Mouse (Mus musculus) limb, embryonic 14.5 days (tissue): ENCODE measurements around the gene Gm10188. TPM values are rescaled to one million over a fixed set of nuclear protein-coding genes. Genes with fewer than 3 reads are reported as not detected.
A peak's percentile ranks its signal among the peaks of the same experiment; 100 is the strongest.

Experiments used
- ATAC-seq: fragments of 200-750 bp; cut with Nextera tagmentation; 2 replicates; pipeline ENCODE4 v1.8.0; 2017; ENCODE audit warnings: low read depth, moderate number of reproducible peaks, moderate TSS enrichment; ENCODE audit not compliant: low FRiP score
- DNase-seq: peaks from one replicate; pipeline ENCODE4 v3.0.0-alpha.2; 2015; ENCODE audit warnings: low spot score
- H3K27ac ChIP-seq: fragments of 300-500 bp; sonication (generic); replicated peaks from 2 replicates; pipeline ENCODE4 v1.5.1; 2014; ENCODE audit warnings: low read depth, mild to moderate bottlenecking, low read length, moderate library complexity, mixed read lengths
- H3K27me3 ChIP-seq: fragments of 300-500 bp; sonication (generic); 2 replicates; pipeline ENCODE4 v1.6.1; 2014; ENCODE audit warnings: low read length, mixed read lengths; ENCODE audit not compliant: control insufficient read depth, insufficient read depth
- H3K36me3 ChIP-seq: fragments of 300-500 bp; sonication (generic); 2 replicates; pipeline ENCODE4 v1.6.1; 2014; ENCODE audit warnings: mild to moderate bottlenecking, low read length, moderate library complexity, mixed read lengths; ENCODE audit not compliant: control insufficient read depth, insufficient read depth
- H3K4me1 ChIP-seq: fragments of 300-500 bp; sonication (generic); 2 replicates; pipeline ENCODE4 v1.6.1; 2014; ENCODE audit warnings: antibody characterized with exemption, low read length, mixed read lengths; ENCODE audit not compliant: control insufficient read depth, insufficient read depth
- H3K4me2 ChIP-seq: fragments of 300-500 bp; sonication (generic); replicated peaks from 2 replicates; pipeline ENCODE4 v1.6.1; 2014; ENCODE audit warnings: low read depth, mild to moderate bottlenecking, low read length, moderate library complexity; ENCODE audit not compliant: severe bottlenecking
- H3K4me3 ChIP-seq: fragments of 300-500 bp; sonication (generic); replicated peaks from 2 replicates; pipeline ENCODE4 v1.5.1; 2014; ENCODE audit warnings: low read length
- H3K9ac ChIP-seq: fragments of 300-500 bp; sonication (generic); 2 replicates; pipeline ENCODE4 v1.6.1; 2014; ENCODE audit warnings: mild to moderate bottlenecking, low read depth, low read length, moderate library complexity; ENCODE audit not compliant: severe bottlenecking
- H3K9me3 ChIP-seq: fragments of 300-500 bp; sonication (generic); 2 replicates; pipeline ENCODE4 v1.6.1; 2016; ENCODE audit warnings: low read length; ENCODE audit not compliant: control insufficient read depth
- POLR2A ChIP-seq: fragments of 200-500 bp; IDR thresholded peaks from 2 replicates; pipeline ENCODE4 v1.8.0; 2012; ENCODE audit warnings: inconsistent platforms, mild to moderate bottlenecking, moderate library complexity, borderline replicate concordance; ENCODE audit not compliant: insufficient read depth, insufficient read length; ENCODE audit errors: extremely low read depth
- WGBS: fragments of 180-500 bp; shearing (Covaris S2); extraction: QIAGEN DNeasy Blood & Tissue Kit; methylation state at CpG from one replicate; pipeline ENCODE4 v1.1.7; 2014; 5-methylcytosine and 5-hydroxymethylcytosine counted together
- polyA plus RNA-seq, 2 experiments: library from polyadenylated mRNA; depleted of rRNA in 1 of 2; stranded (reverse) in 1 of 2; unstranded in 1 of 2; fragments of >200 nt; fragmentation: Nextera tagmentation in 1 of 2; extraction: Ambion mirVana in 1 of 2; gene quantifications; 2 replicates each; pipeline versions ENCODE4 v1.2.1 to v1.2.3; 2012 to 2014

The Gm10188 gene
- polyA plus RNA-seq, 2 experiments = not detected

- no peak for ATAC-seq
- no peak overlapping the region for H3K4me3 ChIP-seq
- H3K27me3 ChIP-seq = no peaks in the 10 kb centered on the region
- H3K9ac ChIP-seq = no peak overlapping the region
- DNase-seq = no peak
- no peaks in the 10 kb centered on the region for H3K4me1 ChIP-seq
- no peaks in the 10 kb centered on the region for H3K36me3 ChIP-seq
- TF ChIP-seq POLR2A = no peak
- H3K4me2 ChIP-seq = no peak overlapping the region
- H3K27ac ChIP-seq = no peak overlapping the region
- 69% methylated on average over 5 of the region's 5 CpGs for WGBS
- no peaks in the 10 kb centered on the region for H3K9me3 ChIP-seq
Observed at GRCm38 (mm10) chr1:132245010-132245409, 15.4 kb upstream of the Gm10188 start.

- H3K27ac ChIP-seq = no peak overlapping the region
- H3K36me3 ChIP-seq = no peaks in the 10 kb centered on the region
- H3K9me3 ChIP-seq = no peaks in the 10 kb centered on the region
- no peak for TF ChIP-seq POLR2A
- WGBS = 19% methylated on average over 6 of the region's 6 CpGs
- H3K4me3 ChIP-seq = no peak overlapping the region
- no peak overlapping the region for H3K4me2 ChIP-seq
- DNase-seq (peak; percentile 51), ATAC-seq (no peak)
- H3K27me3 ChIP-seq = no peaks in the 10 kb centered on the region
- no peak overlapping the region for H3K9ac ChIP-seq
- no peaks in the 10 kb centered on the region for H3K4me1 ChIP-seq
Observed at GRCm38 (mm10) chr1:132237585-132238159, 8.1 kb upstream of the Gm10188 start.

GRCm38 (mm10) chr1:132234757-132235273 is 5.2 kb upstream of the Gm10188 start:
- H3K9me3 ChIP-seq = no peaks in the 10 kb centered on the region
- no peak for DNase-seq
- no peak overlapping the region for H3K9ac ChIP-seq
- WGBS = 38% methylated on average over 9 of the region's 9 CpGs
- no peak for TF ChIP-seq POLR2A
- no peak overlapping the region for H3K4me2 ChIP-seq
- no peak for ATAC-seq
- no peaks in the 10 kb centered on the region for H3K36me3 ChIP-seq
- no peak overlapping the region for H3K27ac ChIP-seq
- no peaks in the 10 kb centered on the region for H3K27me3 ChIP-seq
- no peaks in the 10 kb centered on the region for H3K4me1 ChIP-seq
- no peak overlapping the region for H3K4me3 ChIP-seq

- peak; percentile 31 for DNase-seq
- no peak overlapping the region for H3K9ac ChIP-seq
- no peak overlapping the region for H3K27ac ChIP-seq
- ATAC-seq = no peak
- H3K4me2 ChIP-seq = no peak overlapping the region
- no peaks in the 10 kb centered on the region for H3K9me3 ChIP-seq
- 24% methylated on average over 12 of the region's 12 CpGs for WGBS
- H3K4me3 ChIP-seq = no peak overlapping the region
- H3K36me3 ChIP-seq = no peaks in the 10 kb centered on the region
- no peaks in the 10 kb centered on the region for H3K27me3 ChIP-seq
- TF ChIP-seq POLR2A = no peak
- H3K4me1 ChIP-seq = no peaks in the 10 kb centered on the region
Observed at GRCm38 (mm10) chr1:132233566-132233965, 4.0 kb upstream of the Gm10188 start.

- Histone ChIP-seq H3K9me3 (no peaks in the 10 kb centered on the region), H3K4me1 (no peaks in the 10 kb centered on the region), H3K4me3 (no peak overlapping the region), H3K9ac (no peak overlapping the region), H3K36me3 (no peaks in the 10 kb centered on the region), H3K27ac (no peak overlapping the region), H3K27me3 (no peaks in the 10 kb centered on the region), H3K4me2 (no peak overlapping the region)
- ATAC-seq = no peak
- no peak for TF ChIP-seq POLR2A
- 43% methylated on average over 7 of the region's 7 CpGs for WGBS
- no peak for DNase-seq
Observed at GRCm38 (mm10) chr1:132231470-132232274, 2.1 kb upstream of the Gm10188 start.
